In the genomic region with DNA sequence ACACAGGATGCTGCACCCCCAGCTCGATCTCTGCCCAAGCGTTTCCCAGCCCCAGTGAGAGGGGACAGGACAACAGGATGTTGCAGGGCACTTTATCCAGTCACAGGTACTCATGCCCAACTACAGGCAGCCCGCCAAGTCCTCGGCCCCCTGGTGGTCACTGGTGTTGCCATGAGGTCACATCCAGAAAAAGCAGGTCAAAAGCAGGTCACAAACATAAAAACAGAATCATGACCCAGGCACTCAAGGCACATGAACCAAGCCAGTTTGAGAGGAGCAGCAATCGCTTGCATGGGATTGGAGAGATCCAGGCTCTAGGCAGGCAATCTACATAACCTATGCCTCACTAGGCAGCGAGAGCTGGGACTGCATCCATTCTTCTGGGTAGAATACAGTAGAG, we compare ENCODE assay signal across 8 mouse cellular contexts. TPM values are rescaled to one million over a fixed set of nuclear protein-coding genes. Genes with fewer than 3 reads are reported as not detected.
A peak's percentile ranks its signal among the peaks of the same experiment; 100 is the strongest.
DNase-seq lines count a peak whose midpoint lies in the region; ATAC-seq lines count a peak whose summit lies in the region.

No protein-coding gene starts in this region.

- H3K27ac ChIP-seq in hindbrain, embryonic 12.5 days, result no peak overlapping the region
- 0 out of 2 replicates have a peak overlapping the region, but pooled peaks have one; percentile 10 for H3K27ac ChIP-seq in liver, embryonic 12.5 days
- H3K27ac ChIP-seq in neural tube, embryonic 11.5 days (ENCODE audit: low read depth, low read length), result no peak overlapping the region

- no peak overlapping the region for H3K9ac ChIP-seq in hindbrain, embryonic 12.5 days
- H3K9ac ChIP-seq in liver, embryonic 12.5 days, result no peak overlapping the region
- no peak overlapping the region for H3K9ac ChIP-seq in neural tube, embryonic 11.5 days (ENCODE audit: low read length)

- no peaks in the 10 kb centered on the region for H3K27me3 ChIP-seq in hindbrain, embryonic 12.5 days
- H3K27me3 ChIP-seq in liver, embryonic 12.5 days (replicated peaks), result no peaks in the 10 kb centered on the region
- H3K27me3 ChIP-seq in neural tube, embryonic 11.5 days (ENCODE audit: control insufficient read depth, insufficient read depth, low read length), result no peaks in the 10 kb centered on the region

- 0 out of 2 replicates have a peak, but pooled peaks cover 2% of the 10 kb centered on the region for H3K36me3 ChIP-seq in hindbrain, embryonic 12.5 days
- H3K36me3 ChIP-seq in liver, embryonic 12.5 days, result peaks cover 36% of the 10 kb centered on the region
- H3K36me3 ChIP-seq in neural tube, embryonic 11.5 days (ENCODE audit: control insufficient read depth, insufficient read depth, low read length), result 0 out of 2 replicates have a peak, but pooled peaks cover 2% of the 10 kb centered on the region

- DNase-seq in heart, adult 18-20 months, result peak; percentile 46 to 77
- DNase-seq in heart, adult 8-10 months (ENCODE audit: low spot score), result no peak
- DNase-seq in NIH3T3 (ENCODE audit: low read depth), result peak; percentile 52
- DNase-seq in embryo, embryonic 10 days (ENCODE audit: low spot score), result peak; percentile 68
- peak; percentile 39 for DNase-seq in neural tube, embryonic 11.5 days (ENCODE audit: low spot score)
- DNase-seq in right cerebral cortex, postnatal 10 days (ENCODE audit: low spot score in 2 of 2), result no peak

- no peaks in the 10 kb centered on the region for H3K9me3 ChIP-seq in hindbrain, embryonic 12.5 days (replicated peaks)
- H3K9me3 ChIP-seq in liver, embryonic 12.5 days (replicated peaks), result no peaks in the 10 kb centered on the region
- no peaks in the 10 kb centered on the region for H3K9me3 ChIP-seq in neural tube, embryonic 11.5 days (ENCODE audit: control insufficient read depth, low read length)

- WGBS in hindbrain, embryonic 12.5 days, result 43% methylated on average over 6 of the region's 6 CpGs
- WGBS in liver, embryonic 12.5 days (ENCODE audit: insufficient replicate concordance), result 42% methylated on average over 6 of the region's 6 CpGs
- 46% methylated on average over 6 of the region's 6 CpGs for WGBS in neural tube, embryonic 11.5 days

- ATAC-seq in hindbrain, embryonic 12.5 days (ENCODE audit: low FRiP score), result 0 out of 2 replicates have a peak, but pooled peaks have one; percentile 32
- ATAC-seq in liver, embryonic 12.5 days, result no peak
- ATAC-seq in neural tube, embryonic 11.5 days (ENCODE audit: insufficient read depth, low FRiP score, low TSS enrichment), result no peak

- peaks cover 6% of the 10 kb centered on the region; the same call in 1 of the 2 replicates for H3K4me1 ChIP-seq in hindbrain, embryonic 12.5 days
- 0 out of 2 replicates have a peak, but pooled peaks cover 9% of the 10 kb centered on the region for H3K4me1 ChIP-seq in liver, embryonic 12.5 days
- H3K4me1 ChIP-seq in neural tube, embryonic 11.5 days (ENCODE audit: control insufficient read depth, insufficient read depth, low read length), result peaks cover 5% of the 10 kb centered on the region; the same call in 1 of the 2 replicates

- H3K4me3 ChIP-seq in hindbrain, embryonic 12.5 days, result no peak overlapping the region
- H3K4me3 ChIP-seq in liver, embryonic 12.5 days, result no peak overlapping the region
- H3K4me3 ChIP-seq in neural tube, embryonic 11.5 days (ENCODE audit: low read depth, low read length), result no peak overlapping the region

- no peak overlapping the region for H3K4me2 ChIP-seq in hindbrain, embryonic 12.5 days (replicated peaks)
- no peak overlapping the region for H3K4me2 ChIP-seq in liver, embryonic 12.5 days
- no peak overlapping the region for H3K4me2 ChIP-seq in neural tube, embryonic 11.5 days (ENCODE audit: low read depth)

RNA-seq across cellular contexts. Expression of a gene that starts 14.2 kb away (rescaled TPM):
- total RNA-seq in heart, adult 18-20 months (2021), result 10 to 100 TPM; 16.7 to 20.7 TPM
- total RNA-seq in heart, adult 8-10 months (2022), result 10 to 100 TPM; 10.9 to 32.1 (median 16.1) TPM
- 2.6 and 2.8 TPM in 2 replicates for polyA plus RNA-seq in hindbrain, embryonic 12.5 days (2016; fragmentation: Nextera tagmentation; extraction: Ambion mirVana)
- 1.5 and 1.9 TPM in 2 replicates for polyA plus RNA-seq in liver, embryonic 12.5 days (2016; fragmentation: Nextera tagmentation; extraction: Ambion mirVana)
- polyA plus RNA-seq in neural tube, embryonic 11.5 days (2014; fragmentation: Nextera tagmentation; extraction: Ambion mirVana), result 1.3 and 1.6 TPM in 2 replicates

RNA-seq across cellular contexts. Expression of a gene that starts 32.8 kb away (rescaled TPM):
- under 1 TPM in 1 of 2 experiments, not detected in 1; 0.21 TPM for total RNA-seq in heart, adult 18-20 months (2021)
- under 1 TPM in 1 of 4 experiments, not detected in 3; 0.09 TPM for total RNA-seq in heart, adult 8-10 months (2022)
- 1.1 and 1.5 TPM in 2 replicates for polyA plus RNA-seq in hindbrain, embryonic 12.5 days (2016; fragmentation: Nextera tagmentation; extraction: Ambion mirVana)
- 0.06 and 0.07 TPM in 2 replicates for polyA plus RNA-seq in liver, embryonic 12.5 days (2016; fragmentation: Nextera tagmentation; extraction: Ambion mirVana)
- 0.23 and 0.34 TPM in 2 replicates for polyA plus RNA-seq in neural tube, embryonic 11.5 days (2014; fragmentation: Nextera tagmentation; extraction: Ambion mirVana)

RNA-seq across cellular contexts. Expression of a gene that starts 32.9 kb away (rescaled TPM):
- 10 to 100 TPM; 31.8 to 35.8 TPM for total RNA-seq in heart, adult 18-20 months (2021)
- total RNA-seq in heart, adult 8-10 months (2022), result 10 to 100 TPM; 35.0 to 41.4 (median 37.9) TPM
- 22.4 and 24.0 TPM in 2 replicates for polyA plus RNA-seq in hindbrain, embryonic 12.5 days (2016; fragmentation: Nextera tagmentation; extraction: Ambion mirVana)
- 14.9 and 15.9 TPM in 2 replicates for polyA plus RNA-seq in liver, embryonic 12.5 days (2016; fragmentation: Nextera tagmentation; extraction: Ambion mirVana)
- 20.5 and 23.6 TPM in 2 replicates for polyA plus RNA-seq in neural tube, embryonic 11.5 days (2014; fragmentation: Nextera tagmentation; extraction: Ambion mirVana)

RNA-seq across cellular contexts. Expression of a gene that starts 53.2 kb away (rescaled TPM):
- total RNA-seq in heart, adult 18-20 months (2021), result 100 to 1,000 TPM; 145 to 150 TPM
- 100 to 1,000 TPM; 130 to 157 (median 141) TPM for total RNA-seq in heart, adult 8-10 months (2022)
- 0.04 and 0.17 TPM in 2 replicates for polyA plus RNA-seq in hindbrain, embryonic 12.5 days (2016; fragmentation: Nextera tagmentation; extraction: Ambion mirVana)
- polyA plus RNA-seq in liver, embryonic 12.5 days (2016; fragmentation: Nextera tagmentation; extraction: Ambion mirVana), result 0.02 and 0.07 TPM in 2 replicates
- 0.32 and 0.33 TPM in 2 replicates for polyA plus RNA-seq in neural tube, embryonic 11.5 days (2014; fragmentation: Nextera tagmentation; extraction: Ambion mirVana)

Comparison
In these comparisons a context has a peak if more than half of its experiments do, and no peak if none do; other contexts are left out.
1. DNase-seq: peak in heart, adult 18-20 months (2 of 2), NIH3T3 (single experiment), embryo, embryonic 10 days (single experiment) and neural tube, embryonic 11.5 days (single experiment); none in heart, adult 8-10 months (single experiment) and right cerebral cortex, postnatal 10 days (0 of 2).